Mouse (Mus musculus) large intestine, adult 2 months (tissue): ENCODE measurements around the gene Hist1h3a. TPM values are rescaled to one million over a fixed set of nuclear protein-coding genes. Genes with fewer than 3 reads are reported as not detected.
"Not testable (repeated sequence)": the region's sequence is repeated elsewhere in the genome, so short reads cannot be mapped to it uniquely, and the experiment has no call there.

Experiments
- DNase-seq: peaks from one replicate; pipeline ENCODE4 v3.0.0-alpha.2; 2012; ENCODE audit warnings: low read depth, low spot score
- WGBS: fragments of 180-500 bp; shearing (Covaris S2); methylation state at CpG from one replicate; pipeline ENCODE4 v1.1.7; 2018; 5-methylcytosine and 5-hydroxymethylcytosine counted together
- polyA plus RNA-seq: library from polyadenylated mRNA; depleted of rRNA; stranded (reverse); fragments of >200 nt; gene quantifications from 2 replicates; pipeline ENCODE4 v1.2.3, GENCODE M21; 2012; rRNA removed

Gene Hist1h3a
- polyA plus RNA-seq, 1 experiment, result 17.5 TPM

DNA sequence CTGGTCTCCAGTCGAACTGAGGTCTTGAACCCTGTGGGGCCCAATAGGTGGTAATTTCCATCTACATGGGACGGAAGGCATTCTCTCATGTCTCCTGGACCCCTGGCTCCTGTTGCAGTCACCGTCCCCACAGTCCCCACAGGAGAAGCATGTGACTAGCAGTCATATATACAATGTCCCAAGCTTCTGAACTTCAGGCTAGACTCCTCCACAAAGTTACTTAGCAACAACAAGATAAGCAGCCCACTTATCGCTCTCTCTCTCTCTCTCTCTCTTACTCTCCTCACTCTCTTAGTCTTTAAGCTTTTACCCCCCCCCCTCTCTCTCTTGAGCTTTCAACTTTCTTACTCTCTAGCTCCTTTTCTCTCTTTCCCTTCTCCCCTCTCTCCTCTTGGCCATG, 37.9 kb downstream of the Hist1h3a start:
- no peak for DNase-seq
- 91% methylated on average over 4 of the region's 4 CpGs for WGBS

DNA sequence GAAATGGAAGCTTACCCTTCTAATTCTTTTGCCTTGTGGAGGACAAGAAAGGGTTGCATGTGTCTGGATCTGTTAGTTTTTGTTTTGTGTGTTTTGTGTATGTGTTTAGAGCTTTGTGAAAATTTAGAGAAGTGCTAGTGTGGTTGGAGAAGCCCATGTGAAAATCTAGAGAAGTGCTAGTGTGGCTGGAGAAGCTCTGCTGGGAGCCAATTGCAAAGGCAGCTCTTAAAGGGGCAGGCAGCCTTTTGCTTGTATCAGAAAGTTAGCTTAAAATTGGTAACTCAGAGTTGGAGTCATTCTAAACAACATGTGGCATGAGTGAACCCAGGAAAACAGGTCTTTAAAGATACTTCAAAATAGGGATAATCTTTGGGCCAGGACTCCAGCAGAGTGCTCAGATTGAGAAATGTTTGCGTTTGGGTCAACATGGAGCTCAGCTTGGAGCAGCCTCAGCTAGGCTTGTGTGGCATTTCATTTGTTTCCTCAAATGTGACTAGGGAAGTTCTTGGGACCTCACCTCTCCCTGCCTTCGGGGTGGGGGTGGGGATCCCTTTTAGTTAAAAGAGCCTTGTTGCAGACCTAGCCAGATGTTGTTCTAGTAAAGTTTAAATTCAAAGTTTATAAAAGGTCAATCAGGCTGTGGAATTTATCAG, 44.5 kb downstream of the Hist1h3a start:
- 24% methylated on average over 2 of the region's 2 CpGs for WGBS

DNA sequence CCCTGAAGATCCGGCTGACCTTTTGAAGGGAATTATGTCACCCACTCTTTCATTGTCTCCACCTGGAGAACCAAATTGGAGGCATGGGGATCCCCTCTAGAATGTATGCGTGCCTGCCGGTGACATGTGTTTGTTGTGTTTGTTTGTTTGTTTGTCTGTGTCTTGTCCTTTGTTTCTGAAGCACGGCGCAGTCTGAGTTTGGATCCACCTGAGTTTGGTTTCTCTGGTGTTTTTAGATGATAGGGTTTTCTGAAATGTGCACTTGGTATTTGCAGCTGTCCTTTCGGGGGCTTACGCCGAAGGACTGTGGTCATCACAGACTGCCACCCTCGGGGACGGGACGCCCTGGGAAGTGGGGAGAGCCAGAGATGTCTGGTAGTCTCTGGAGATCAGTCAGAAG, 45.0 kb downstream of the Hist1h3a start:
- no peak for DNase-seq
- 70% methylated on average over 11 of the region's 11 CpGs for WGBS

More for the DNA sequence above, 44.5 kb downstream of the Hist1h3a start:
- not testable (repeated sequence) for DNase-seq

DNA sequence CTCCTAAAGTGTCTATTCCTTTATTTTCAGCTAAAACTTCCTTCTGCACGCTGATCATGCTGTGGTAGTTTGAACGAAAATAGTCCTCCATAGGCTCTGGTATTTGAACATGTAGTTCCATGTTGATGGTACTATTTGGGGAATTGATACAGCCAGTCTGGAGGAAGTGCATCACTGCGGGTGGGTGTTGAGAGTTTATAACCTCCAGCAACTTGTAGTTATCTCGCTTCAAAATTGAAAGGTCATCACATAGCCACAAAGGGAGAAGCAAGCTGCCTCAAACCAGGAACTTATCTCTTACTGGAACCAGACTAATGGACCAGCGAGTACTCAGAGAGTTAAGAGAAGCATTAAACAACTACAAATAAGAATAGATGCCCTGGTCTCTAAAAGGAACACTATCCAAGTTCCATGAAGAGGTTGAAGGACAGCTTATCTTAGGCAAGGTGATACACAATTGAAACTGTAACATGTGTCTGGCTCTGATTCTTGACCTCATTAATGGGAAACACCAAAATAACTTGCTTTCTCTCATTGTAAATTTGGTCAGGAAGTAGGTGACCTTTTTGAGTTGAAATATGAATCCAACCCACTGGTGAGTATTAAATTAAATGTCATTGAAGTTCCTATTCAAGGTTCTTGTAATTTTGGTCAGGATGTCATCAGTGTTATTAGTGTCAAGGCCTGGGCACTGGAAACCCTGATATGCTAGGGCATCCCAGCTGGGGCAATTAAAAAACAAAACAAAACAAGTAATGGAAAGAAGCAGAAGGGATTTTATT, 45.7 kb downstream of the Hist1h3a start:
- WGBS, result 78% methylated on average over 5 of the region's 5 CpGs
- no peak for DNase-seq

Other genes with a start within 250 kb of the Hist1h3a start
- gene Hist1h4h, start 231.3 kb downstream of the Hist1h3a start, polyA plus RNA-seq, result 27.9 and 42.9 TPM in 2 replicates
- 64.4 and 250 TPM in 2 replicates for gene Hist1h2af, start 228.5 kb downstream of the Hist1h3a start, polyA plus RNA-seq
- 30.9 and 39.2 TPM in 2 replicates for gene Hist1h3g, start 227.0 kb downstream of the Hist1h3a start, polyA plus RNA-seq
- 5.2 and 6.8 TPM in 2 replicates for gene Hist1h2bh, start 219.0 kb downstream of the Hist1h3a start, polyA plus RNA-seq
- gene Hist1h3f, start 218.3 kb downstream of the Hist1h3a start, polyA plus RNA-seq, result 5.9 and 7.1 TPM in 2 replicates
- 27.0 and 31.0 TPM in 2 replicates for gene Hist1h4f, start 210.7 kb downstream of the Hist1h3a start, polyA plus RNA-seq
- 0.40 and 0.43 TPM in 2 replicates for gene Hist1h1d, start 209.1 kb downstream of the Hist1h3a start, polyA plus RNA-seq
- gene Hist1h3e, start 200.0 kb downstream of the Hist1h3a start, polyA plus RNA-seq, result 29.4 and 30.0 TPM in 2 replicates
- gene Hist1h2ae, start 191.2 kb downstream of the Hist1h3a start, polyA plus RNA-seq, result 8.9 and 10.5 TPM in 2 replicates
- gene Hist1h2bg, start 191.0 kb downstream of the Hist1h3a start, polyA plus RNA-seq, result 29.0 and 42.0 TPM in 2 replicates
- gene Hist1h2bf, start 188.2 kb downstream of the Hist1h3a start, polyA plus RNA-seq, result 9.1 and 18.1 TPM in 2 replicates
- 3.6 and 7.5 TPM in 2 replicates for gene Hist1h2ad, start 188.0 kb downstream of the Hist1h3a start, polyA plus RNA-seq
- gene Hist1h3d, start 186.6 kb downstream of the Hist1h3a start, polyA plus RNA-seq, result 9.5 and 13.9 TPM in 2 replicates
- gene Hist1h4d, start 180.8 kb downstream of the Hist1h3a start, polyA plus RNA-seq, result 13.6 and 13.7 TPM in 2 replicates
- gene Hist1h2be, start 141.3 kb downstream of the Hist1h3a start, polyA plus RNA-seq, result 1.9 and 2.5 TPM in 2 replicates
- 2.7 and 3.1 TPM in 2 replicates for gene Hist1h1e, start 139.8 kb downstream of the Hist1h3a start, polyA plus RNA-seq
- gene Hist1h2ac, start 78.4 kb downstream of the Hist1h3a start, polyA plus RNA-seq, result 1.2 TPM in 2 replicates
- 279 and 296 TPM in 2 replicates for gene Hist1h2bc, start 78.2 kb downstream of the Hist1h3a start, polyA plus RNA-seq
- gene Hist1h1t, start 66.6 kb downstream of the Hist1h3a start, polyA plus RNA-seq, result not detected in 2 replicates
- 16.9 and 21.6 TPM in 2 replicates for gene Hist1h4c, start 63.9 kb downstream of the Hist1h3a start, polyA plus RNA-seq
- gene Hfe, start 51.5 kb downstream of the Hist1h3a start, polyA plus RNA-seq, result 6.3 and 7.7 TPM in 2 replicates
- 50.3 and 59.2 TPM in 2 replicates for gene Hist1h1c, start 23.6 kb downstream of the Hist1h3a start, polyA plus RNA-seq
- 19.7 and 24.7 TPM in 2 replicates for gene Hist1h3c, start 16.8 kb downstream of the Hist1h3a start, polyA plus RNA-seq
- gene Hist1h2bb, start 15.7 kb downstream of the Hist1h3a start, polyA plus RNA-seq, result 13.5 and 18.0 TPM in 2 replicates
- 17.4 and 19.2 TPM in 2 replicates for gene Hist1h2ab, start 11.3 kb downstream of the Hist1h3a start, polyA plus RNA-seq
- 22.1 and 33.6 TPM in 2 replicates for gene Hist1h3b, start 10.1 kb downstream of the Hist1h3a start, polyA plus RNA-seq
- gene Hist1h4b, start 5.4 kb downstream of the Hist1h3a start, polyA plus RNA-seq, result 18.1 and 21.3 TPM in 2 replicates
- 13.1 and 21.1 TPM in 2 replicates for gene Hist1h4a, start 1.2 kb downstream of the Hist1h3a start, polyA plus RNA-seq
- gene Hist1h1a, start 1.3 kb upstream of the Hist1h3a start, polyA plus RNA-seq, result 1.3 and 1.4 TPM in 2 replicates
- gene Trim38, start 7.5 kb upstream of the Hist1h3a start, polyA plus RNA-seq, result 0.71 and 4.1 TPM in 2 replicates
- gene Slc17a2, start 44.6 kb upstream of the Hist1h3a start, polyA plus RNA-seq, result 0.07 TPM in 1 of 2 replicates, not detected in the other
- gene Slc17a3, start 77.0 kb upstream of the Hist1h3a start, polyA plus RNA-seq, result not detected in 2 replicates
- not detected in 2 replicates for gene Slc17a1, start 105.4 kb upstream of the Hist1h3a start, polyA plus RNA-seq
- gene Slc17a4, start 152.6 kb upstream of the Hist1h3a start, polyA plus RNA-seq, result 29.5 and 45.4 TPM in 2 replicates
- not detected in 2 replicates for gene Hist1h2ba, start 171.8 kb upstream of the Hist1h3a start, polyA plus RNA-seq
- not detected in 2 replicates for gene Hist1h2aa, start 172.1 kb upstream of the Hist1h3a start, polyA plus RNA-seq
- gene Scgn, start 228.8 kb upstream of the Hist1h3a start, polyA plus RNA-seq, result 3.7 and 5.5 TPM in 2 replicates